Mouse (Mus musculus) testis, adult 2 months (tissue): ENCODE measurements around the gene Fbxo2.

Source experiments
- CTCF ChIP-seq: fragments of 200-500 bp; IDR thresholded peaks from 2 replicates; pipeline ENCODE4 v1.5.1; 2012; ENCODE audit warnings: low read depth, mild to moderate bottlenecking, inconsistent platforms, low read length, moderate library complexity; ENCODE audit not compliant: control insufficient read depth, insufficient read depth, insufficient replicate concordance
- POLR2A ChIP-seq: fragments of 200-500 bp; IDR thresholded peaks from 2 replicates; pipeline ENCODE4 v1.6.1; 2012; ENCODE audit warnings: low read depth, mild to moderate bottlenecking, inconsistent platforms, low read length, moderate library complexity; ENCODE audit not compliant: control insufficient read depth

DNA sequence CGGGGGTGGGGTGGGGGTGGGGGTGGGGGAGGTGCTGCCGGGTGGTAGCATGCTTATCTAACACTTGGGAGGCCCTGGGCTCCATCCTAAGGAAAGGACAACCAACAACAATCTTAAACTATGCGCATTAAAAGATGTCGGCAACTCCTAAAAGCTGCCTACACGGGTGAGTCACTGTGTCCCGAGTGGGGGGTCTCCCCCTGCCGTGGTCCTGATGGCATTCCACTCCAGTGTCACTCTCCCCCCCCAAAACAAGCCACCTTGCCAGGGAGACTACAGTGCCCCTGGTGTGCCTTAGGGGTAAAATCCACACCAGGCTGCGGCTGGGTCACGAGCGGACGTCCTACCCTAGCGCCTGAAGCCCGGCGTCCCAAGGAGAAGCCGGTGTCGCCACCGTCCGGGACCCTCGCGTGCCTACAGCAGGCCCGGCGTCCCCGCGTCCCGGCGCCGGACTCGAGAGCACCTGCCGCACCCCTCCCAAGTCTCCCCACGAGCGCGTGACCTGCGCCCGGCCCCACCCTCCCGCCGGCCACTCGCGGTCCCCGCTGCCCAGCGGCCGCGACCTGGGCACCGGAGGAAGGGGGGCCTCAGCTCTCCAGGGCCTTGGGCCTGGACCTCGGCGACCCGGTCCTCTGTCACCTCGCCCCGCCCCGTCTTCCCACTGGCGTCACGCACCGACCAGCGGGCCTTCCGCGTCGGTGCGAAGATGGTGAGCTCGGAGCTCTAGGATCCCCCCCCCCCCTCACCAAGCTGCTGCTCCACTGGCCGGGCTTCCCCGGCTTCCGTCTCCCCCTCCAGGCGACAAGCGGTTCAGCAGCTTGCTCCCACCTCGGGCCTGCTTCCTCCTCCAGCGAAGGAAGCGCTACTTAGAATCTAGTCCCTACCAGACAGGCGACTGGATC is 8.9 kb upstream of the Fbxo2 start, which contains the start of gene Fbxo6:
- TF ChIP-seq CTCF, result peak; percentile 31; the same call in 1 of the 2 replicates
- TF ChIP-seq POLR2A, result no peak
